ENCODE assay signal across 8 mouse cellular contexts in the genomic region with DNA sequence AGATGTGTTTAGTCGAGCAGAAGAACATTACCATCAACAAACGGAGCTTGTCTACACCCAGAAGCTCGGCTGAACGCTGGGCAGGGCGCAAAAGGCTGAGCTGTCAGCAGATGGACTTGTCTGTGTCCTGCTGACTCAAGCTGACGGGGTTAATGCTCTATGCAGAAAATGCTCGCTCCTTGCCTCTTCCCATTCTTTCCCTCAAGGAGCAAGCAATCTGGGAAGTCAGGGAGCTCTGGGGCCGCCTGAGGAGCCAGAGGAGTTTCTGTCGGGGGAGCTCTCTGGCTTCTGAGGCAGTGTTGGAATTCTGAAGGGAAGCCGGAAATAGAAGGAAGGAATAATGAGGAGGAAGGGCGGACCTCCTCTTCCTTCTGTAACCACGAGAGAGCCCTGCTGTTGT.
DNase-seq lines count a peak whose midpoint lies in the region; ATAC-seq and TF ChIP-seq lines count a peak whose summit lies in the region.

No protein-coding gene starts in this region.

- 22% methylated on average over 12 of the region's 12 CpGs for WGBS in intestine, embryonic 15.5 days
- 40% methylated on average over 12 of the region's 12 CpGs for WGBS in midbrain, embryonic 10.5 days
- WGBS in stomach, postnatal 0 days = 24% methylated on average over 12 of the region's 12 CpGs

- DNase-seq in adrenal gland, postnatal 10 days = peak; percentile 2
- DNase-seq in adrenal gland, postnatal 14 days = no peak
- peak; percentile 3 for DNase-seq in testis, postnatal 14 days (ENCODE audit: low spot score)
- DNase-seq in testis, postnatal 10 days (ENCODE audit: low spot score) = no peak
- DNase-seq in midbrain, embryonic 10.5 days (ENCODE audit: low spot score) = peak; percentile 28
- no peak for DNase-seq in stomach, postnatal 0 days (ENCODE audit: low spot score)
- no peak for DNase-seq in adrenal gland, adult (ENCODE audit: inconsistent age in 2 of 2, low spot score in 1 of 2)

- no peaks in the 10 kb centered on the region for H3K9me3 ChIP-seq in intestine, embryonic 15.5 days
- H3K9me3 ChIP-seq in midbrain, embryonic 10.5 days (replicated peaks) = no peaks in the 10 kb centered on the region
- no peaks in the 10 kb centered on the region for H3K9me3 ChIP-seq in stomach, postnatal 0 days (ENCODE audit: control insufficient read depth, low read length)

- no peak for ATAC-seq in intestine, embryonic 15.5 days
- ATAC-seq in stomach, postnatal 0 days (ENCODE audit: low FRiP score, low TSS enrichment) = no peak

- H3K4me1 ChIP-seq in intestine, embryonic 15.5 days (replicated peaks) = no peaks in the 10 kb centered on the region
- H3K4me1 ChIP-seq in midbrain, embryonic 10.5 days = peaks cover 7% of the 10 kb centered on the region
- H3K4me1 ChIP-seq in stomach, postnatal 0 days (replicated peaks; ENCODE audit: control insufficient read depth, insufficient read depth) = no peaks in the 10 kb centered on the region

- TF ChIP-seq CTCF in stomach, postnatal 0 days (IDR thresholded peaks at IDR 0.05; ENCODE audit: low read depth) = no peak

- no peak for TF ChIP-seq EP300 in stomach, postnatal 0 days (optimal IDR thresholded peaks at IDR 0.05)

- H3K27ac ChIP-seq in intestine, embryonic 15.5 days = no peak overlapping the region
- H3K27ac ChIP-seq in midbrain, embryonic 10.5 days (replicated peaks) = peak overlapping the region; percentile 30; the same call in 1 of the 2 replicates
- peak overlapping the region; percentile 53; the same call in 1 of the 2 replicates for H3K27ac ChIP-seq in stomach, postnatal 0 days (replicated peaks)

- H3K4me3 ChIP-seq in intestine, embryonic 15.5 days (replicated peaks) = no peak overlapping the region
- no peak overlapping the region for H3K4me3 ChIP-seq in midbrain, embryonic 10.5 days
- no peak overlapping the region for H3K4me3 ChIP-seq in stomach, postnatal 0 days (ENCODE audit: low read depth, low read length)

- no peak overlapping the region for H3K9ac ChIP-seq in intestine, embryonic 15.5 days
- peak overlapping the region; percentile 23; the same call in 1 of the 2 replicates for H3K9ac ChIP-seq in stomach, postnatal 0 days (ENCODE audit: low read length)

- peak overlapping the region; percentile 34 for H3K4me2 ChIP-seq in intestine, embryonic 15.5 days (replicated peaks)
- peak overlapping the region; percentile 27 for H3K4me2 ChIP-seq in stomach, postnatal 0 days (replicated peaks; ENCODE audit: low read depth)

- no peaks in the 10 kb centered on the region for H3K36me3 ChIP-seq in intestine, embryonic 15.5 days
- H3K36me3 ChIP-seq in midbrain, embryonic 10.5 days = no peaks in the 10 kb centered on the region
- H3K36me3 ChIP-seq in stomach, postnatal 0 days (ENCODE audit: control insufficient read depth, insufficient read depth, low read length) = no peaks in the 10 kb centered on the region

- H3K27me3 ChIP-seq in intestine, embryonic 15.5 days (replicated peaks) = no peaks in the 10 kb centered on the region
- no peaks in the 10 kb centered on the region for H3K27me3 ChIP-seq in midbrain, embryonic 10.5 days (ENCODE audit: low read depth, poor library complexity, severe bottlenecking)
- H3K27me3 ChIP-seq in stomach, postnatal 0 days (ENCODE audit: control insufficient read depth, insufficient read depth, low read length) = no peaks in the 10 kb centered on the region

Comparison
In these comparisons a context has a peak if more than half of its experiments do, and no peak if none do; other contexts are left out.
1. DNase-seq: peak in adrenal gland, postnatal 10 days (single experiment), testis, postnatal 14 days (single experiment) and midbrain, embryonic 10.5 days (single experiment); none in adrenal gland, postnatal 14 days (single experiment), testis, postnatal 10 days (single experiment), stomach, postnatal 0 days (single experiment) and adrenal gland, adult (0 of 2).